Comparison of ENCODE assay signal across 14 mouse cellular contexts in the genomic region with DNA sequence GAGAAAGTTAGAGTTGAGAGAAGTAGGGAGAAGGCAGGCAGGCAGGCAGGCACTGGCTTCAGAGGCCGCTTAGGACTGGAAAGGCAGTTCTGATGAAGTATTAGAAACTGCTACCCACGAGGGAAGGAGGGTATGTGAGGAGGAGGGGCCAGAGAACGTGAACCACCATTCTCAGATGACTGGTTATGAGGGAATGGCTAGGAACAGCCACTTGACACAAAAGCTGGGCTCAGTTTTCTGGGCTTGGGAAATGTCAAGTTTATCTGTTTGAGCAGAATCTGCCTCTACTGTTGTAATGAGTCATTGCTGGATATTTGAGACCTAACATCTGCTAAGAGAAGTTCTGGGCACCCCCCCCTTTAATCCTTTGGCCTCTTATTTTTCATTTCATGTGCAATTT.
DNase-seq lines count a peak whose midpoint lies in the region; ATAC-seq and TF ChIP-seq lines count a peak whose summit lies in the region.
"Had no signal": no experiment of that assay in that cellular context is flagged by ENCODE, and none has a peak within 500 bp of the region (broad histone marks: within the 10 kb centered on the region; RNA-seq: fewer than 3 reads in every experiment).

No protein-coding gene starts in this region.

- peak overlapping the region; percentile 44 for H3K27ac ChIP-seq in intestine, embryonic 15.5 days
- no peak overlapping the region for H3K27ac ChIP-seq in intestine, embryonic 16.5 days (ENCODE audit: low read length)
- H3K27ac ChIP-seq in stomach, embryonic 14.5 days (ENCODE audit: low read length): peak overlapping the region; percentile 55; the same call in 1 of the 2 replicates
- no peak overlapping the region for H3K27ac ChIP-seq in stomach, postnatal 0 days (replicated peaks)
- no peak overlapping the region for H3K27ac ChIP-seq in stomach, embryonic 16.5 days (ENCODE audit: low read length)
- no peak overlapping the region for H3K27ac ChIP-seq in forebrain, embryonic 12.5 days
- H3K27ac ChIP-seq: gastrocnemius, adult 2 months; hindbrain, embryonic 10.5 days; liver, embryonic 13.5 days; midbrain, embryonic 10.5 days had no signal

- intact Hi-C loops in left cerebral cortex, postnatal 14 days (cut with DNase I): no loop called here

- H3K9ac ChIP-seq in intestine, embryonic 15.5 days: no peak overlapping the region
- H3K9ac ChIP-seq in intestine, embryonic 16.5 days (ENCODE audit: low read depth, low read length): no peak overlapping the region
- no peak overlapping the region for H3K9ac ChIP-seq in stomach, embryonic 14.5 days (replicated peaks; ENCODE audit: low read depth, low read length)
- H3K9ac ChIP-seq in stomach, postnatal 0 days (ENCODE audit: low read length): no peak overlapping the region
- no peak overlapping the region for H3K9ac ChIP-seq in stomach, embryonic 16.5 days (ENCODE audit: low read length)
- H3K9ac ChIP-seq in forebrain, embryonic 12.5 days: no peak overlapping the region
- H3K9ac ChIP-seq: liver, embryonic 13.5 days had no signal

- no peak for TF ChIP-seq EP300 in stomach, postnatal 0 days (optimal IDR thresholded peaks at IDR 0.05)

- WGBS in intestine, embryonic 15.5 days: 16% methylated on average over 3 of the region's 3 CpGs
- WGBS in intestine, embryonic 16.5 days: 19% methylated on average over 3 of the region's 3 CpGs
- 9% methylated on average over 3 of the region's 3 CpGs for WGBS in stomach, embryonic 14.5 days
- 7% methylated on average over 3 of the region's 3 CpGs for WGBS in stomach, postnatal 0 days
- 9% methylated on average over 3 of the region's 3 CpGs for WGBS in stomach, embryonic 16.5 days
- WGBS in forebrain, embryonic 12.5 days: 55% methylated on average over 3 of the region's 3 CpGs

- H3K4me1 ChIP-seq in intestine, embryonic 15.5 days (replicated peaks): no peaks in the 10 kb centered on the region
- no peaks in the 10 kb centered on the region for H3K4me1 ChIP-seq in intestine, embryonic 16.5 days (ENCODE audit: control insufficient read depth, insufficient read depth, low read length)
- H3K4me1 ChIP-seq in stomach, embryonic 14.5 days (ENCODE audit: control insufficient read depth, insufficient read depth, low read length): 0 out of 2 replicates have a peak, but pooled peaks cover 8% of the 10 kb centered on the region
- H3K4me1 ChIP-seq in stomach, postnatal 0 days (replicated peaks; ENCODE audit: control insufficient read depth, insufficient read depth): no peaks in the 10 kb centered on the region
- peaks cover 7% of the 10 kb centered on the region; the same call in 1 of the 2 replicates for H3K4me1 ChIP-seq in stomach, embryonic 16.5 days (ENCODE audit: control insufficient read depth, insufficient read depth, low read length)
- no peaks in the 10 kb centered on the region for H3K4me1 ChIP-seq in forebrain, embryonic 12.5 days
- H3K4me1 ChIP-seq: liver, embryonic 13.5 days; midbrain, embryonic 10.5 days had no signal

- ATAC-seq in intestine, embryonic 15.5 days: 0 out of 2 replicates have a peak, but pooled peaks have one; percentile 49
- no peak for ATAC-seq in intestine, embryonic 16.5 days
- peak; percentile 49; the same call in 1 of the 2 replicates for ATAC-seq in stomach, embryonic 14.5 days (ENCODE audit: insufficient number of reproducible peaks, insufficient read depth, low FRiP score, low read depth)
- ATAC-seq in stomach, postnatal 0 days (ENCODE audit: low FRiP score, low TSS enrichment): no peak
- ATAC-seq in stomach, embryonic 16.5 days (ENCODE audit: insufficient read depth, low FRiP score): 0 out of 2 replicates have a peak, but pooled peaks have one; percentile 29
- no peak for ATAC-seq in forebrain, embryonic 12.5 days (ENCODE audit: low FRiP score)

- no peaks in the 10 kb centered on the region for H3K27me3 ChIP-seq in intestine, embryonic 15.5 days (replicated peaks)
- H3K27me3 ChIP-seq in intestine, embryonic 16.5 days (replicated peaks; ENCODE audit: control insufficient read depth, insufficient read depth, low read length): no peaks in the 10 kb centered on the region
- H3K27me3 ChIP-seq in stomach, embryonic 14.5 days (ENCODE audit: control insufficient read depth, insufficient read depth, low read length): no peaks in the 10 kb centered on the region
- H3K27me3 ChIP-seq in stomach, postnatal 0 days (ENCODE audit: control insufficient read depth, insufficient read depth, low read length): no peaks in the 10 kb centered on the region
- H3K27me3 ChIP-seq in stomach, embryonic 16.5 days (ENCODE audit: control insufficient read depth, insufficient read depth, low read length): no peaks in the 10 kb centered on the region
- H3K27me3 ChIP-seq in forebrain, embryonic 12.5 days: no peaks in the 10 kb centered on the region
- H3K27me3 ChIP-seq: liver, embryonic 13.5 days had no signal

- no peak overlapping the region for H3K4me2 ChIP-seq in intestine, embryonic 15.5 days (replicated peaks)
- H3K4me2 ChIP-seq in intestine, embryonic 16.5 days (ENCODE audit: low read depth, low read length): no peak overlapping the region
- H3K4me2 ChIP-seq in stomach, embryonic 14.5 days (replicated peaks; ENCODE audit: low read depth, low read length): no peak overlapping the region
- H3K4me2 ChIP-seq in stomach, postnatal 0 days (replicated peaks; ENCODE audit: low read depth): no peak overlapping the region
- H3K4me2 ChIP-seq in stomach, embryonic 16.5 days (ENCODE audit: low read depth, low read length): no peak overlapping the region
- no peak overlapping the region for H3K4me2 ChIP-seq in forebrain, embryonic 12.5 days
- H3K4me2 ChIP-seq: liver, embryonic 13.5 days had no signal

- no peaks in the 10 kb centered on the region for H3K9me3 ChIP-seq in intestine, embryonic 15.5 days
- H3K9me3 ChIP-seq in intestine, embryonic 16.5 days (ENCODE audit: control insufficient read depth, low read length): no peaks in the 10 kb centered on the region
- H3K9me3 ChIP-seq in stomach, embryonic 14.5 days (ENCODE audit: control insufficient read depth, low read depth, low read length): no peaks in the 10 kb centered on the region
- no peaks in the 10 kb centered on the region for H3K9me3 ChIP-seq in stomach, postnatal 0 days (ENCODE audit: control insufficient read depth, low read length)
- no peaks in the 10 kb centered on the region for H3K9me3 ChIP-seq in stomach, embryonic 16.5 days (replicated peaks; ENCODE audit: control insufficient read depth, low read length)
- no peaks in the 10 kb centered on the region for H3K9me3 ChIP-seq in forebrain, embryonic 12.5 days
- H3K9me3 ChIP-seq: hindbrain, embryonic 10.5 days; liver, embryonic 13.5 days; midbrain, embryonic 10.5 days had no signal

- H3K4me3 ChIP-seq in intestine, embryonic 15.5 days (replicated peaks): no peak overlapping the region
- no peak overlapping the region for H3K4me3 ChIP-seq in intestine, embryonic 16.5 days (ENCODE audit: low read length)
- no peak overlapping the region for H3K4me3 ChIP-seq in stomach, embryonic 14.5 days (ENCODE audit: low read depth, low read length)
- no peak overlapping the region for H3K4me3 ChIP-seq in stomach, postnatal 0 days (ENCODE audit: low read depth, low read length)
- H3K4me3 ChIP-seq in stomach, embryonic 16.5 days (replicated peaks; ENCODE audit: low read length): no peak overlapping the region
- no peak overlapping the region for H3K4me3 ChIP-seq in forebrain, embryonic 12.5 days (replicated peaks)
- H3K4me3 ChIP-seq: gastrocnemius, adult 2 months; hindbrain, embryonic 10.5 days; liver, embryonic 13.5 days; midbrain, embryonic 10.5 days had no signal

- no peak for TF ChIP-seq CTCF in stomach, postnatal 0 days (IDR thresholded peaks at IDR 0.05; ENCODE audit: low read depth)

- no peaks in the 10 kb centered on the region for H3K36me3 ChIP-seq in intestine, embryonic 15.5 days
- no peaks in the 10 kb centered on the region for H3K36me3 ChIP-seq in intestine, embryonic 16.5 days (ENCODE audit: control insufficient read depth, insufficient read depth, low read length)
- no peaks in the 10 kb centered on the region for H3K36me3 ChIP-seq in stomach, embryonic 14.5 days (ENCODE audit: control insufficient read depth, insufficient read depth, low read length)
- H3K36me3 ChIP-seq in stomach, postnatal 0 days (ENCODE audit: control insufficient read depth, insufficient read depth, low read length): no peaks in the 10 kb centered on the region
- no peaks in the 10 kb centered on the region for H3K36me3 ChIP-seq in stomach, embryonic 16.5 days (ENCODE audit: control insufficient read depth, insufficient read depth, low read length)
- no peaks in the 10 kb centered on the region for H3K36me3 ChIP-seq in forebrain, embryonic 12.5 days (replicated peaks)
- H3K36me3 ChIP-seq: hindbrain, embryonic 10.5 days; liver, embryonic 13.5 days; midbrain, embryonic 10.5 days had no signal

- no peak for DNase-seq in stomach, postnatal 0 days (ENCODE audit: low spot score)
- DNase-seq in fibroblast of lung, adult 2 months (ENCODE audit: low read depth): peak; percentile 26
- no peak for DNase-seq in left cerebral cortex, postnatal 14 days (ENCODE audit: low spot score in 2 of 2)
- DNase-seq: adrenal gland, postnatal 10 days; gastrocnemius, adult 2 months; liver, embryonic 13.5 days; thymus, postnatal 25 days had no signal

Comparison
In these comparisons a context has a peak if more than half of its experiments do, and no peak if none do; other contexts are left out.
1. ATAC-seq: peak in intestine, embryonic 15.5 days (single experiment), stomach, embryonic 14.5 days (single experiment) and stomach, embryonic 16.5 days (single experiment); none in intestine, embryonic 16.5 days (single experiment), stomach, postnatal 0 days (single experiment) and forebrain, embryonic 12.5 days (single experiment).
2. H3K27ac ChIP-seq: peak in intestine, embryonic 15.5 days (single experiment) and stomach, embryonic 14.5 days (single experiment); none in intestine, embryonic 16.5 days (single experiment), stomach, postnatal 0 days (single experiment), stomach, embryonic 16.5 days (single experiment) and forebrain, embryonic 12.5 days (single experiment).